Mouse (Mus musculus) gastrocnemius, adult 18-20 months (tissue): ENCODE data around the gene 4930583I09Rik. TPM values are rescaled to one million over a fixed set of nuclear protein-coding genes. Genes with fewer than 3 reads are reported as not detected.

Source experiments
- DNase-seq: peaks from one replicate; pipeline ENCODE4 v3.0.0; 2021; ENCODE audit warnings: low spot score
- total RNA-seq, 2 experiments: library from RNA; stranded (reverse); gene quantifications; 2 replicates each; pipeline ENCODE4 v1.2.3; 2021

4930583I09Rik gene
- total RNA-seq, 2 experiments from 2014 or later: not detected

GRCm38 (mm10) chr17:64802168-64802955, 33.5 kb downstream of the 4930583I09Rik start:
- no peak for DNase-seq

GRCm38 (mm10) chr17:64792623-64793022, 43.2 kb downstream of the 4930583I09Rik start:
- DNase-seq: no peak

DNA sequence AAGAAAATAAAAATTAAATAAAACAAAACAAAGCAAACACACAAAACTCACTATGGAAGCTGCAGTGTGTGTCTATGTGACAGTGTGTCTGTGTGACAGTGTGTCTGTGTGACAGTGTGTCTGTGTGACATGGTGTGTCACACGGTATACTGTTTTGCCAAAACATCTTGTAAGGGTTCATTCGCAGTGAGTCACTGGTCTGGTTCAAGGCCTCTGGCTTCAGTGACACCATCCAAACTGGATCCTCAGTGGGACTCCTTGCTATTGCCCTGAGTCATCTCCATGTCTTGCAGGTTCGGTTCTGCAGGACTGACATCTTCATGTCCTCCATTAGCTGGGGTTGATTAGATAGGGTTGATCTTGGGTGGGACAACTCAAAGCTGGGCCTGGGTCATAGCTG, 43.8 kb downstream of the 4930583I09Rik start:
- no peak for DNase-seq

- no peak for DNase-seq
These were observed 46.7 kb downstream of the 4930583I09Rik start for GRCm38 (mm10) chr17:64789175-64789574.

- DNase-seq: no peak
These were observed 47.6 kb downstream of the 4930583I09Rik start for GRCm38 (mm10) chr17:64788301-64788700.

DNA sequence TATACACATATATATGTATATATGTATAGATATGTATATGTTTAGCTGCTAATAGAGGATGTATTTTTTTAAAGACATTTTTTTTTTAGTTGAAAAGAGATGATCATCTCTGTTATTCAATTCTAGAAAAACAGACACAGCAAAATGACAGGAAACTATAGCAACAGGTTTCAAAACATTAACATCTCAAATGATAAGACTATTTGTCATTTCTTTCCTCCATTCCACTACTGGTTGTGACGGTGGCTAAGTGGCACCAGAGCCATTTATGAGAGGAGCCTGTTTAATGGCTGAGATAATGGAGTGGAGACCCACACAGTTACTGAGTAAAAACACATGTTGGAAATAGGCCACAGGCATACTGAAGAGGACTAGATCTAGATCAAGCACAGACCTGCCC, 49.9 kb downstream of the 4930583I09Rik start:
- DNase-seq: no peak

Other genes starting within 250 kb of the 4930583I09Rik start
- gene Man2a1, start 235.3 kb downstream of the 4930583I09Rik start, total RNA-seq: 1 to 10 TPM; 6.0 to 7.4 TPM